Mouse (Mus musculus) CH12.LX (cell line): ENCODE results near the gene Scube3.

Experiments used
- CHD1 ChIP-seq: IDR thresholded peaks from 2 replicates; pipeline ENCODE4 v1.6.1; 2012; ENCODE audit warnings: low read depth, low read length, improper control_type of control experiment, inconsistent platforms
- CHD2 ChIP-seq: IDR thresholded peaks from 2 replicates; pipeline ENCODE4 v1.6.1; 2011; ENCODE audit warnings: low read length, improper control_type of control experiment
- CTCF ChIP-seq, 2 experiments: IDR thresholded peaks in 1 of 2; conservative IDR thresholded peaks in 1 of 2; 2 replicates each; pipeline ENCODE4 v1.5.1; 2011 to 2012; ENCODE audit warnings: low read depth in 2 of 2, low read length in 2 of 2, improper control_type of control experiment in 1 of 2, inconsistent platforms in 1 of 2, mild to moderate bottlenecking in 1 of 2, moderate library complexity in 1 of 2
- E2F4 ChIP-seq: IDR thresholded peaks from 2 replicates; pipeline ENCODE4 v1.6.1; 2011; ENCODE audit warnings: low read depth, low read length, improper control_type of control experiment; ENCODE audit not compliant: insufficient replicate concordance
- JUN ChIP-seq: IDR thresholded peaks from 2 replicates; pipeline ENCODE4 v1.6.1; 2011; ENCODE audit warnings: low read depth, mild to moderate bottlenecking, low read length, improper control_type of control experiment, moderate library complexity; ENCODE audit not compliant: insufficient read depth
- MAFK ChIP-seq: IDR thresholded peaks from 2 replicates; pipeline ENCODE4 v1.6.1; 2011; ENCODE audit warnings: low read length, improper control_type of control experiment; ENCODE audit not compliant: insufficient replicate concordance
- POLR2A ChIP-seq: IDR thresholded peaks from 2 replicates; pipeline ENCODE4 v1.6.1; 2011; ENCODE audit warnings: low read depth, mild to moderate bottlenecking, improper control_type of control experiment, low read length
- RCOR1 ChIP-seq: conservative IDR thresholded peaks from 2 replicates; pipeline ENCODE4 v1.6.1; 2012; ENCODE audit warnings: low read depth, mild to moderate bottlenecking, inconsistent platforms, low read length, improper control_type of control experiment
- SMC3 ChIP-seq: IDR thresholded peaks from 2 replicates; pipeline ENCODE4 v1.6.1; 2011; ENCODE audit warnings: low read depth, low read length, improper control_type of control experiment
- TCF12 ChIP-seq: IDR thresholded peaks from 2 replicates; pipeline ENCODE4 v1.6.1; 2014; ENCODE audit warnings: low read depth, mild to moderate bottlenecking, inconsistent platforms, low read length, improper control_type of control experiment
- USF1 ChIP-seq: IDR thresholded peaks from 2 replicates; pipeline ENCODE4 v1.6.1; 2014; ENCODE audit warnings: low read depth, mild to moderate bottlenecking, inconsistent platforms, low read length, improper control_type of control experiment
- ZC3H11A ChIP-seq: IDR thresholded peaks from 2 replicates; pipeline ENCODE4 v1.6.1; 2012; ENCODE audit warnings: low read depth, mild to moderate bottlenecking, inconsistent platforms, low read length, improper control_type of control experiment
- ZMIZ1 ChIP-seq: IDR thresholded peaks from 2 replicates; pipeline ENCODE4 v1.6.1; 2012; ENCODE audit warnings: low read depth, mild to moderate bottlenecking, inconsistent platforms, low read length, improper control_type of control experiment
- ZNF384 ChIP-seq: IDR thresholded peaks from 2 replicates; pipeline ENCODE4 v1.6.1; 2012; ENCODE audit warnings: low read depth, low read length, improper control_type of control experiment, inconsistent platforms

DNA sequence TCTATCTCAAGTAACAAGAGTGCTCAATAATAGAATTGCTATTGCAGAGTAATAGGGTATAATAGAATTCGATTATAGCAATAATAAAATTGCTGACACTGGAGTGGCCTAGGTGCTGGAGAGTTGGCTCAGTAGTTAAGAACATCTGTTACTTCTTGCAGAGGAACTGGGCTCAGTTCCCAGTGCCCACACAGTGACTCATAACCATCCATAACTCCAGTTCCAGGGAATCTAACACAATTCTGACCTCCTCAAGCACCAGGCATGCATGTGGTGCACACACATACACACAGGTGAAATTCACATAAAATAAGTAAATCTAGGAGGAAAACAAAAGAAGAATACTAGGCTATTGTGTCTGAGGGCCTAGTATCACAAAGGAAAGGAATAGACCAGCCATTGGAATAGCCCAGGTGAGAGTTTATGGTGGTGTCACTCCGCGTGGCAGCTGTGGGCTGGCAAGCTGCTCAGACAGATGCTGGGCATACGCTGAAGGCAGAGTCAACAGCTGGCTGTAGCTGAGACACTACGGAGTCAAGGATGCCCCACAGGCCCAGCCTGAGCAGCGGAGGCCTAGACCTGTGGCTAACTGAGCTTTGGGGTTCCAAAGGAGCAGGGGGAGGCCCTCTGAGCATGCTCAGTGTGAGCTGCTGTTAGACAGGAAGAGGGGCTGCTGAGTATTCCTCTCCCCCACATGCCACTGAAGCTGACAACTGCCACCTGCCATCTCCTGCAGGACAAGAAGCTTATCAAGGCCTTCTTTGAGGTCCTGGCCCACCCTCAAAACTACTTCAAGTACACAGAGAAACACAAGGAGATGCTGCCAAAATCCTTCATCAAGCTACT is 28.7 kb downstream of the Scube3 start:
- TF ChIP-seq ZMIZ1 (no peak), CHD2 (no peak), ZNF384 (no peak), CTCF (conservative IDR thresholded peaks at IDR 0.05 in 1 of 2, IDR thresholded peaks at IDR 0.05 in 1 of 2; ENCODE audit: low read depth in 2 of 2, low read length in 2 of 2) (no peak), E2F4 (no peak), MAFK (no peak), USF1 (no peak), JUN (no peak), CHD1 (no peak), ZC3H11A (no peak), SMC3 (no peak), POLR2A (no peak), RCOR1 (no peak), TCF12 (no peak)
